Mouse (Mus musculus): Measurements from ENCODE around the gene Fdxr. TPM values are rescaled to one million over a fixed set of nuclear protein-coding genes. Genes with fewer than 3 reads are reported as not detected.

Gene Fdxr
- 10 to 100 TPM in 1 of 2 experiments, 1 to 10 TPM in 1; 6.9 to 10.0 TPM for total RNA-seq (2023)

DNA sequence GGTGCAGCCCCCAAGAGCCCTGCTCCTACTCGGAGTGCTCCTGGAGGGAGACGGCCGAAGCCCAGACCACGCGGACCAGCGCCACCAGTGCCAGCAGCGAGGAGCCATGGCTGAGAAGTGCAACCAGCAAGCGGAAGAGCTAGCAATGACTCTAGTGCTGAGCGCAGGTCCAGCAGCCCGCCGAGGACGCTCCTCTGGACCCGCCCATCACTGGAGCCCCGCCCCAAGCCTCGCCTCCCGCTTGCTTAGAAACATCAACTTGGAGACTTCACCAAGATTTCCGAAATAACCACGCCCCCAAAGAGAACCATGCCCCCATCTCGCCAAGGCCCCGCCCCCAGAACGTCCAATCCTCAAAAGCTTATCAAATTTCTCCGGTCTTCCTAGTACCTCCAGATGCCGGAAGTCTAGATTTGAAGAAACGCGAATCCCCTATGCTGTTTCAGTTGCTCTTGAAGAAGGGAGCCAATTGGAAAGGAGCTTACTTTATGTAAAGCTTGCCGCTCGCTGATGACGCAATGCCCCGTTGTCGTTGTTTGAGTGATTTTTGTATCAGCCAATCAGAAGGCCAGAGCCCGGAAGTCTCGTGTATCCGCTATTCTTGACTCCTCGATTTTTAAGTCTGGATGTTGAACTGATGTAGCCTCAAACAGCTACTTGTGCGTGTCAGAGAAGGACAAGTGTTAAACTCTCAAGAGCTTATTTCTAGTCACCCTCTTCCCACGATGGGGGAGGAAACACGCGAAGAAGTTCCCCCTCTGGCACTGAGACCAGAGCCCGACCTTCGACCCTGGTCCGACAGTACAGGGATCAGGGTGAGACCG lies at the start of gene Fdxr:
Gene Fdxr (minus strand): TSS at position 271 of the 824 bp plus-strand sequence.

DNA sequence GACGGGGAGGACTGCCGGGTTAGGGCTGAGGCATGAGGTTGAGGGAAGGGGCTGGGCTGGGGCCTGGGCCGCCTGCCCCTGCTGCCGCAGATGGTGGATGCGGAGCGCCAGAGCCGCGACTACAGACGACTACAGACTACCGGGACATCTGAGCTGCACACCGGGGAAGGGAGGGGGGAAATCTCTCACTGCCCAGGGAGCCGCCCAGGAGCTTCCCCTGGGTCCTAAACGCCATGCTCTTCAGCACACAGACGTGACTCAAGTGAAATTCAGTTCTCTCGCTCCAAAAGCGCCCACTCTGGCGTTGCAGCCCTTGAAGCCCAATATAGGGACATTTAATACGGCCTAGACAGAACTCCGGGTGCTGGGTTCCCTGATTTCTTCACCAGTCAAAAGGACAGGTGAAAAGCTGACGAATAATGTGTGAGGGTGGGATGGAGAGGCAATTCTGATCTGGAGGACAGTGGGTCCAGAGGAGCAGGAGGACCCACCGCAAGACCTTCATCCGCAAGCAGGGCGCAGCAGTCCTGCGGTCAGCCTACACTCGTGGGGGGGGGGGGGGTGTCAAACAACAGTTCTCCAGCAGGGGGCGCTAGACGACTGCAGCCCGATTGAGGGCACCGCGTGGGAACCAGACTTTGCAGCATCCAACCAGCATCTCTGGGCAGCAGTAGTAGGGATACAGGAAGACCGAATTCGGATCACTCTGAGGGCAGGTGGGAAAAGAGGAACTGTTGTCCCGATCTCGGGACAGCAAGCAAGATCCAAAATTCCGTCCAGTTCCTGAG lies 45.2 kb upstream of the Fdxr start, which contains the start of gene Ush1g:
Gene Ush1g (minus strand): TSS at position 136 of the 788 bp plus-strand sequence.

DNA sequence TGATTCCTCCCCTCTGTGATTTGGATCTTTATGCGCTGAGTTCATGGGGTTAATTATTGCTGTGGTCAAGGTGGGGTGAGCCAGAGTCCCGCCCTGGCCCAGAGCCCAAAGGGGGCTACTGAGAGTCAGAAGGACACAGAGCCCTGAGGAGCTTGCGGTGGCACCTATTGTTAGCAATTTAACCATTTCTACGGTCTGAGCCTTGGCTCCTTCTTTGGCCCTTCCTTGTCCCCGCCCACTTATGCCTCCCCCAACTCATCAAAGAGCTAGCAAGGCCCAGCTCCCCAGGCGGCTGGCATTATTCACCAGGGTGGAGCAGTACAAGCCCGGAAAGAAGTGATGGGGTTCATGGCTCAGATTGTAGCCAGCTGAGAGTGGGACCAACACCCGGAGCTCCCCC lies 30.0 kb upstream of the Fdxr start, which contains the start of gene Otop2:
Gene Otop2 (plus strand): TSS at position 301 of the 400 bp plus-strand sequence.

DNA sequence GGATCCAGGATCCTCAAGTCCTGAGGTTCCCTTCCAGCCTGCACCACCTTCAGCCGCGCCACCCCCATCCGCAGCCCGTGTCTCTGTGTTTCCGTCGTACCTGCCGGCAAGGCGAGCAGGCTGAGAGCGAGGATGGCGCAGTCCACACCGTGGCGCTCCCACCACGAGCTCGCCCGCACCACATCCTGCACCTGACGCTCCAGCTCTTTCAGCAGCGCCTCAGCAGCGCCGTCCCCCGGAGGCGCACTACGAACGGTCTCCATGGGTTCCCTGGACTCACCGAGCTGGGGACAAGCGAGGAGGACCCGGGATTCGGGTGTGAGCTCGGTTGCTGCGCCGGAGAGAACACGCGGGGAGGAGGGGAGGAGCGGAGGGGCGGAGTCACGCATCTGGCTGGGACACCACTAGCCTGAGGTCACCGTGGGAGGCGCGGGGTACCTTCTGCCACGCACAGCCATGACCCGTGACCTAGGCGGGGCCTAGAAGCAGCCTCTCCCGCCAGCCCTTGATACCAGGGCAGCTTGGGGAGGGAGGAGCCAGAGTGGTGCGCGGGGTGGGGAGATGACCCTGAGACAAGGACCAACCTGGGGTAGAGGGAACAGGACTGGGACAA lies 20.5 kb upstream of the Fdxr start, which contains the start of gene Fads6:
Gene Fads6 (minus strand): TSS at position 450 of the 613 bp plus-strand sequence.

DNA sequence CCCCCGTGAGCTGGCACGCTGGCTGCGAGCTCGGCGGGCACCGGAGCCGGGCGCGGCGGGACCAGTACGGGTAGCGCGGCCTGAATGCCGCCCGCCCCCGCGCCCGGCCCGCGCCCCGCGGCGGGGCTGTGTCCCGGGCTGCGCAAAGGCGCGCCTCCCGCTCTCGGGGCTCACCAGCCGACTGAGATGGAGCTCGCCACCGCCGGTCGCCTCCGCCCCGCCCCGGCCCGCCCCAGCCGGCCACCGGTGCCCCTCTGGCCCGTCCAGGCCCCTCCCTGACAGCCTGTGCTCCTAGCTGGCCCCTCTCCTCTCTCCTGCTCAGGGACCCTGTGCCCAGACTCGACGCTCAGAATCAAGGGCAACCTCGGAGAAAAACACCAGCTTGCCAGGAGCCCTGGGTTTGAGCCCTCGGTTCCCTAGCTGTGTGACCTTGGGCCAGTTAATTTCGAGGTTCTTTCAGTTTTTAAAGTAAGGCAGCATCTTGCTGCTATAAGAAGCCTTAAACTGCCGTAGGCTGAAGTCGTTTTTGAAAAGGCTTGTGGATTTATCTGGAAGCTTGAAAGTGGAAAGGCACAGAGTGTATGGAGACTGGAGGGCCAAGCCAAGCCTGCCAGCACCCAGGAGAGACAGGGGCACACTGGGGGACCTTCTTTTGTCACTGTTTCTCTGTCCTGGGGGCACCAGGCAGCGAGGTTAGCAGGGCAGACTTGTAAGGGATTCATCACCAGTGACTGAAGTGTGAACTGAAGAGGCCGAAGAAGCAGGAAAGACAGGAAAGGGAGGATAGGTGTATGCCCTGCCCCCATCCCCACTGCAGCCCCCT lies 9.6 kb downstream of the Fdxr start, which contains the start of gene Grin2c:
Gene Grin2c (minus strand): TSS at position 183 of the 823 bp plus-strand sequence.

Other genes with a start within 250 kb of the Fdxr start
- gene Cd300ld5, start 239.3 kb downstream of the Fdxr start, total RNA-seq (2023), result 10 to 100 TPM in 1 of 2 experiments, 1 to 10 TPM in 1; 6.9 to 14.7 TPM
- 10 to 100 TPM in 1 of 2 experiments, 1 to 10 TPM in 1; 6.3 to 15.5 TPM for gene Cd300ld3, start 228.6 kb downstream of the Fdxr start, total RNA-seq (2023)
- 1 to 10 TPM in 1 of 2 experiments, under 1 TPM in 1; 0.56 to 1.1 TPM for gene Cd300e, start 214.9 kb downstream of the Fdxr start, total RNA-seq (2023)
- gene Rab37, start 185.6 kb downstream of the Fdxr start, total RNA-seq (2023), result 10 to 100 TPM; 11.1 to 13.9 TPM
- 100 to 1,000 TPM; 171 to 198 TPM for gene Cd300lf, start 143.1 kb downstream of the Fdxr start, total RNA-seq (2023)
- gene Slc9a3r1, start 113.7 kb downstream of the Fdxr start, total RNA-seq (2023), result 100 to 1,000 TPM; 153 to 167 TPM
- gene Tmem104, start 89.6 kb downstream of the Fdxr start, total RNA-seq (2023), result 10 to 100 TPM; 36.2 to 46.6 TPM
- gene Nat9, start 89.2 kb downstream of the Fdxr start, total RNA-seq (2023), result 10 to 100 TPM; 16.2 to 21.2 TPM
- not detected for gene Grin2c, start 9.8 kb downstream of the Fdxr start, total RNA-seq (2023)
- gene Fads6, start 20.6 kb upstream of the Fdxr start, total RNA-seq (2023), result 1 to 10 TPM; 2.0 to 2.2 TPM
- gene Otop2, start 30.1 kb upstream of the Fdxr start, total RNA-seq (2023), result not detected
- gene Ush1g, start 45.0 kb upstream of the Fdxr start, total RNA-seq (2023), result not detected
- not detected for gene Otop3, start 57.7 kb upstream of the Fdxr start, total RNA-seq (2023)
- 1 to 10 TPM in 1 of 2 experiments, under 1 TPM in 1; 0.93 to 1.7 TPM for gene Hid1, start 90.7 kb upstream of the Fdxr start, total RNA-seq (2023)
- under 1 TPM; 0.20 to 0.22 TPM for gene Cdr2l, start 104.9 kb upstream of the Fdxr start, total RNA-seq (2023)
- gene Mrpl58, start 126.7 kb upstream of the Fdxr start, total RNA-seq (2023), result 10 to 100 TPM; 40.2 to 43.7 TPM
- gene Atp5h, start 142.9 kb upstream of the Fdxr start, total RNA-seq (2023), result 100 to 1,000 TPM; 199 to 220 TPM
- 10 to 100 TPM; 20.5 to 24.6 TPM for gene Kctd2, start 143.1 kb upstream of the Fdxr start, total RNA-seq (2023)
- not detected for gene Trim80, start 163.5 kb upstream of the Fdxr start, total RNA-seq (2023)
- under 1 TPM in 1 of 2 experiments, not detected in 1; 0.16 TPM for gene Slc16a5, start 185.4 kb upstream of the Fdxr start, total RNA-seq (2023)
- 10 to 100 TPM; 52.6 to 58.6 TPM for gene Armc7, start 198.6 kb upstream of the Fdxr start, total RNA-seq (2023)
- gene Nt5c, start 214.8 kb upstream of the Fdxr start, total RNA-seq (2023), result 10 to 100 TPM; 45.1 to 57.4 TPM
- 100 to 1,000 TPM; 129 to 152 TPM for gene Jpt1, start 237.3 kb upstream of the Fdxr start, total RNA-seq (2023)